Mouse (Mus musculus) right cerebral cortex, adult 2 months (tissue): ENCODE measurements around the gene Nipal3.

Experiments
- DNase-seq, 2 experiments: peaks; one replicate each; pipeline ENCODE4 v3.0.0; 2021 to 2022; ENCODE audit warnings: low spot score in 2 of 2

The Nipal3 gene

DNA sequence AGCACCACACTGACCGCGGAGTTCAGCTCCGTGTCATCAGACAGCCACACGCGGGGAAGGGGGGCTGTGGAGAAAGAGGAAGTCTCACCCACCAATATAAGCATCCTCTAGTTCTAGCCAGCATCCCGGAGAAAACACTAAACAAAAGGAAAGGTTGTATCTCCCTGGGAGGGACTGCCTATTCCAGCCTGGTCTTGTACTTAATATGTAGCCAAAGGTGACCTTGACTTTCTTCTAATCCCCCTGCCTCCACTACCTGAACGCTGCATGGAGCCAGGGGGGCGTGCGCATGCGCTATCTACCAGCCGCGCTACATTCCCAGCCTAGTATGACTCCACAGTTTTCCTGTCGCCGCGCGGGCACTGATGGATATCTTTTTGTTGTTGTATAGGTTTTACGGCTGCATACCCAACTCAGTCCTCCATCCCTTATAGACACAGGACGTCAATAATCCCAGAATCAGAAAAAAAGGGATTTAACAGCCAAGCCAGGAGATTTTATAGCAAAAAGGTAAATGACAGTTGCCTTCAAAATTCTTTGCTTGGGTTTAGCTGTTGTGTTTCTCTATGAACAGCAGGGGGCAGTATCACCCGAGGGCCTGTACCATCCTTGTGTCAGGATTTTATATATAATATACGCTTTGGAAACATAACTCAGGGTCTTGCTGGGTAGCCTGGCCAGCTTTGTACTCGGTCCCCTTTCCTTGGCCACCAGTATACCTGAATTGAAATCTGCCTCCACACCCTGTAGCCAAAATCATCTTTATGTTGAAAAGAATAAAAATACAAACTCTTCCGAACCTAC lies 12.9 kb upstream of the Nipal3 start:
- DNase-seq: peak; percentile 67 to 78

DNA sequence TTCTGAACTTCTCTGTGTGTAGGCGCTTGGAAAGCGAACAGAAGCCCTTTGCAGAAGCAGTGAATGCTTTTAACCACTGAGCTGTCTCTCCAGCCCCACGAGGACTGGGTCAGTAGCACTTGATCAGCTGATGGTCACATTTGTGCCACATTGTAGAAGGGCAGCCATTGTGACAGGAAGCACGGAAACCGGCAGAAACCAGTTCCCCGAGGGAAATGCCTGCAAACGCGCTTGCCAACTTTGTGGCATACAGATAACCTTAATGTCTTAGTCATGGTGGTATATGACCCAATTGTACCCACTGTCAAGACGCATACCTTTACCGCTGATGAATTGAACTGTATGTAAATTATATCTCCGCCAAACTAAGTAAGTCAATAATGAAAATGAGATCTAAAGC lies 11.0 kb upstream of the Nipal3 start:
- no peak for DNase-seq

DNA sequence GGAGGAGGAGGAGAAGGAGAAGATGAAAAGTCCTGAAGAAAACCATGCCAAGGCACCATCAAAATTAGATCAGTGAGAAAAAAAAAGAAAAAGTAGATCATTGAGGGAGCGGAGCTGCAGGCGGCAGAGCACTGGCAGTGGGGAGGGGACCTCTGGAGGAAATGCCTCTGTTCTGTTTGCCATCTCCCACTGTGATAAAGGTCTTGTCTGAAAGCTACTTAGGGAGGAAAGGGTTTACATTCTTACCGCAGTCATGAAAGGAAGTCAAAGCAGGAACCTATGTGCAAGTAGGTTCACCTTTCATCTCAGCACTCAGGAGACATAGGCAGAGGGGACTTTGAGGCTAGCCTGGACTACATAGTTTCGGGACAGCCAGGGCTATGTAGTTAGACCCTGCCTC lies 6.7 kb upstream of the Nipal3 start:
- DNase-seq: no peak

DNA sequence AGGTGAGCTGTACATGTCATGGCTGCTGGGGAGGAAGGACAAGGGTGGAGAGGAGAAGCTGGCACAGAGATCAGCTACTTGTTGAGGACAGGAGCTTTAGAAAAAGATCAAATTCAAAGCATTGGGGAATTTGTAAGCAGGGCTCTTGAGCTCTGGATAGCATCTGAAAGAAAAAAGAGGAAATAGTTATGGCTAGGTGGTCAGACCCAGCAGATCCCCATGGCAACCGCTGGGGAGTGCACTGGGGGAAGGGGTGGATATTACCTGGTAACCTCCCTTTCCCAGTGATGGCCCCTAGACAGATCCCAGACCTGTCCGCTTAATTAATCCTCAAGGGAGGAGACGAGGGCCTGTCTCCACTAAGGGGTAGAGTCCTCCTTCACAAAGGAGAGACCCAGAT lies 5.0 kb upstream of the Nipal3 start:
- DNase-seq: no peak

DNA sequence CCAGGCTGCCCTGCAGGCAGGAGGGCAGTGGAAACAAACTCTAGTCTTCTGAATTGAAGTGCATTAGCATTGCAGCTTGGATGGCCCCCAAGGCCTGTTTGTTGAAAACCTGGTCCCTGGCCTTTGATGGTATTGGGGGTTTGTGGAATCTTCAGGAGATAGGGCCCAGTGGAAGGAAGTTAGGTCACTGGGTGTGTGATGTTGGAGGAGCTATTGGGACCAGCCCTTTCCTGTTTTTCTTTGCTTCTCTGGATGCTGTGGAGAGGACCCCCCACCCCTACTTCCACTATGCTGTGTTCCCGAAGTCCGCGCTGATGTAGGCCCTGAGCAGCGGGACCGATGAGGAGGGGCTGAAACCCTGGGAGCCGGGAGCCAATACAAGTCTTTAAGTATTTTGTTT lies 3.3 kb upstream of the Nipal3 start:
- DNase-seq: no peak

DNA sequence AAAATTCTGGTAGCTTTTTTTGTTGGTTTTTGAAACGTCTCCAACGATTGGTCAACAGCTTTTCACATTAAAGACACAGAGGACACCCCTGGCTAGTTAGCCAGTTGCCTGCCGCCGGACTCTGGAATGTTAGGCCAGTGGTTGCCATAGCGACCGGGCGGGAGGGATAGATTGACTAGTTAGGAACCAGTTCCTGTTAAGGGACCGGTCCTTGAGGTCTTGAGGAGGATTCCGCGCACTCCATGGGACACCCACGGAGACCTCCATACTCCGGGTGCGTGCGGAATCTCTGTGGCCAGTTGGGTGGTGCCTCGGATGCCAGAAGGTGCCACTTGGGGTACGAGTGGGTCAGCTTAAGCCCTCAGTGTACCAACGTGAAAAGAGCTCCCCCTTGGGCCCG lies 972 bp upstream of the Nipal3 start:
- peak; percentile 13 to 21 for DNase-seq

DNA sequence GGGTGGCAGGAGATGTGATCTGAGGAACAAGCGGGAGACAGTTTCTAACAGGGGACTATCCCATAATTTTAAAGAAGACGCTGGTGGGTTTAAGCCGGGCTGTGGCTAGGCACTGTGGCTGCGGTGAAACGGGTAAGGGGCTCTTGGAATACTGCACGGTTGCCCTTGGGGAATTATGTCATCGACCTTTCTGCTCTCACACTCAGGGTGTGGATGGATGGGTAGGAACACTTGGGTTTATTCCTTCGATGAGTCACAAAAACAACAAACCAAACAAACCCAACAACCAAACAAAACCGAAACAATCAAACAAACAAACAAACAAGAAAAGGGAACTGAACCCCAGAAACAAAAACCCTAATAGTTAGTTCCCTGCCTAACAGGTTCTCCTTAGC lies 556 bp upstream of the Nipal3 start:
- no peak for DNase-seq

DNA sequence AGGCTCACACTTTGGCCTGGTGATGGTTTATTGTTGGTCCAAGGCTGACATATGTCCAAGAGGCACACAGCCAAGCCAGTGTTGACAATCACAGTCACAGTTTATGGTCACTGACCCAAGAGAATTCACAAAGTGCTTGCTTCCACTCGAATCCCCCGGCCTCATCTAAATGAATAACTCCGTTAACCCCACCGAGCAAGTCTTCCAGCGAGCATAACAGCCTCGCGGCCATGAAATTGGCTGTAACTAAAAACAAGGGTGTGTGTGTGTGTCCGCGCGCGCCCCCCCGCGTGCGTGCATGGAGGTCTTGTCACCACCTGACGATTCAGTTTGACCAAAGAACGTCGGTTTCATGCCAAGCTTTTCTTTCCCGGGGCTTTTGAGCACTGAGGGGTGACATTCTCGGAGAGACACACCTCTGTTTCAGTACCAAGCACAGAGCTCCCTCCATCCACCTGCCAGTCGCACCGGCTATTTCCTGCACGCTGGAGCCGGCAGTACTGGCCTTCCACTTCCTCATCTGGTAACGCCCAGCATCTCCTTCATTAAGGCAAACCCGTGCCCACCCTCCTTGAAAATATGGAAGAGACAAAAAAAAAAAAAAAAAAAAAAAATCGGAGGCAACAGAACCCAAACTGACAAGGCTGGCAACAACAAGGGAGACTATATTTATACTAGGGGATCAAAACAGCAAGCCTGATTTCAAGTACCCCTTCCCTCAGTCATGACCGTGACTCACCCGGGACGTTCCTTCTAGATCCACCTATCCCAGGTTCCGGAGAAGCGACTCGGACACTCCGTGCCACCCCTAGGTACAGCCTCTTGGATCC lies 932 bp downstream of the Nipal3 start:
- DNase-seq: peak; percentile 36 to 54

DNA sequence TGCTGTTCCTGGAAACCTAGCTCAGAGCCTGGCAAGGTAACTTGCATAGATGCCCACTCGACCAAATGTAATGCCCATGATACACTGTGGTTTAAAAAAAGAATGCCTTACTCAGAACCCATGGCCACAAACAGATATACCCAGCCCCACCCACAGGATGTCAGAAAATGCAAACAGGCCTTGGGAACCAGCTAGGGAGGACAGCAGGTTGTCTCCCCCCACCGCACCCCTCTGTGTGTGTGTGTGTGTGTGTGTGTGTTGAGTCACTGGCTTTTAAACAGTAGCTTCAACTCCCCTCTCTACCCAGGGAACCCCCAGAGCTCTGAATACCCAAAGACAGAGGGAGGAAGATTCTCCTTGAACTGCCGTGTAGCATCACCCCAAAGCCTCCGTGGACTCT lies 1.6 kb downstream of the Nipal3 start:
- DNase-seq: peak in 1 of 2 experiments; percentile 9

DNA sequence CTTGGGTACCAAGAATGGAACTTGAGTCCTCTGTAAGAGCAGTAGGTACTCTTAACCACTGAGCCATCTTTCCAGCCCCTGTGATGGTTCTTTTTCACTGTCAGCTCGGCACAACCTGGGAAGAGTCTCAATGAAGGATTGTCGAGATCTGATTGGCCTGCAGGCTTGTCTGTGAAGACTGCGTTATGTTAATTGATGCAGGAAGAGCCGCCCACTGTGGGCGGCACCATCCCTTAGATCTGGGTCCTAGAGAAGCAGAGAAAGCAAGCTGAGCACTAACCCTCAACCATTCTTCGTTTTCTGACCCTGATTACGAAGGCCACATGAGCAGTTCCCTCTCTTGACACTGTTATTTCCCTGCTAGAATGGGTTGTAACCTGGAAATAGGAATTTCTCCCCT lies 5.6 kb downstream of the Nipal3 start:
- no peak for DNase-seq

DNA sequence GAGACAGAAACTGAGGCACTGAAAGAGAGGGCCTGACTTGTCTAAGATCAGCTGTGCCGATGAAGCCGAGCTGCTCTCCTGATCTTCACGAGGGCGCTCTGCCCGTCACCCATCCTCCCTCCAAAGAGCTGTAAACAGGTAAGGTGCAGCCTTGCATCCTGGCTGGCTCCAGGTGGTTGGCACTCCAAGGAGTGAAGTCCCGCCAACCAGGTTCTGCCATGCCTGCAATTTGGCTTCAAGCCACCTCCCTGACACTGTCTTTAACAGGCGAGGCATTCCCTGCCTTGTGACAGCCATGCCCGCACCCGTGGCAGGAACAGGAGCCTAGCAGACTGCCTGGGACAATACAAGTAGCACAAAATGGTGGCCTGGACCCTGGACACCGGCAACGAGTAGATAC lies 8.5 kb downstream of the Nipal3 start:
- DNase-seq: no peak

DNA sequence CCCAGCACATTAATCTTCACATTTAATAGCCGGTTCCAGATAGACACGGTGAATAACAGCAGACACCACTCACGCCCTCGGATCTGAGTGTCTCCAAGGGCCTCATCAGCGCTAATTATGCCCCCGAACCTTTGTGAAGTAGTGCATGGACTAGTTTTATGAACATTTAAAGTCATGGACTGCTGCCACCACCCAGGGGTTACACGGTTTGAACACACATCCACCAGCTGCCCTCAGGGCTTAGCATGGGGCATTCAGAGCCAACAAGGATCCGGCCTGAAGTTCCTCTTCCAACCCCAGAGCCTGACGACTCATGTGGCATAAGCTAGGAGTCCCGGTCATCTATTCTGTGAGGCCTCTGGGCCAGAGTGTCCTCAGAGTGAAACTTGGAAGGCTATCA lies 9.8 kb downstream of the Nipal3 start:
- no peak for DNase-seq

DNA sequence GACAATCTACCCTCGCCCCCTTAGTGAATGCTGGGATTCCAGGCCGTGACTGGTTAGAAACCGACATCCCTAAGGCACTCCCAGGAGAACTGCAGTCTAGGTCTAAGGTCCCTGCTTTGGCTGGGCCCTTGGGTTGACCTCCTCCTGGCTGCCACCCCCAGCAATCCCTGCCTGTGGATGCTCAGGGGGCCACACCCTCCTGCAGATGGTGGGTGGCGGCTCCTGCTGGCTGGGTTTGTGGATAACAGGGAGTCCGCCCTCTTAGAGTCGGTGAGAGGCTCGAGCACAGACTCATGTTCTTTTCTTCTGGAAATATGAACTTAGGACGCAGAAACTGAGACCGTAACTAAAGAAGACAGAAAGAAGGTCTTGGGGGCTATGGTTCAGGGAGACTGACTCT lies 14.5 kb downstream of the Nipal3 start:
- DNase-seq: no peak

DNA sequence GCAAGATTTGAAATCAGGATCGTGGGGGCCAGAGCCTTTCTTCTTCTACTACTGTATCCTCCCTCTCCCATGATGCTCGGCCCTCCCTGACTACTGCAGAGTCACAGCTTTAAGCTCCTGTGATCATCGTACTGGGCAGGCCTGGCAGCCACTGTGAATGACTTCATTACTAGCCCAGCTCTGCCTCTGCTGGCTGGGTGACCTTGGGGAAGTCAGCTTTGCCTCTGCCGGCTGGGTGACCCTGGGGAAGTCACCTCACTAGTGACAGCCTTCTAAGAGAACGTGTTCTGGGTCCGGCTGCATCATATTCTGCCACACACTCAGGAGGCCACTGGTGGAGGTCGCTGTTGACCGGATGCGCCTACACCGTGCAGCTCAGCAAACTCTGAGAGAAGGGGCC lies 17.0 kb downstream of the Nipal3 start:
- DNase-seq: no peak

DNA sequence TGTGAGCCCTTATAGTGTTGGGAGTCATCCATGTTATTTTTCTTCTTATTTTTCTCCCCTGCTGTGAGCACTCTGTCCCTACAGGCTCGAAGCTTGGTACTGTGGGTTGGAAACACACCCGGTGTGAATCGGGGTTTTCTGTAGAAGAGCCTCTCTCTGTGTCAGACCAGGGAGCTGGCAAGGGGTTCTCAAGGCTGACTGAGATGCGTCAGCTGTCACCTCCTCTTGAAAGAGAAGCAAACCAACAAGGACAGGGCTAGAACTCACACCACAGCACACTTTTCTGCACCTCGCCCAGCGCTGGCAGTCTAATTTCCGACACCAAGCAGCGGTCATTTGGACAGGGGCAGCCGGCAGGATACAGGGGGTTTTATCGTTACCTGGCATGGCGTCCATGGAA lies 31.4 kb downstream of the Nipal3 start:
- no peak for DNase-seq

DNA sequence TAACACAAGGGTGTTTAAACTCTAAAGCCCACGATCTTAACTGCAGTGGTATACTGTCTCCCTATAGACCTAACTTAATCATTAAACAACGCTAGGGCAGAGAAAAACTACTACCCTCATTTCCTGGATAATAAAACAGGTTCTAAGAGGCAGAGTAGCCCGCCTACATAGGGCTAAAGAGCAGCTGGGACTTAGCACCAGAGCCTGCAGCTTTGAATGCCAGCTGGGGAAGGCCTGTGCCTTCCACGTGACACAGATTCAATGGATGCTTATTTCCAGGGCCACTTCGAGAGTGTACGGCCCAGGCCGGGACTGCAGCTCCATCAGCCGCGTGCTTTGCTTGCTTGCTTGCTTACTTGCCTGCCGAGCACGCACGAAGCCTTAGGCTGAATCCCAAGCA lies 41.3 kb downstream of the Nipal3 start:
- no peak for DNase-seq

DNA sequence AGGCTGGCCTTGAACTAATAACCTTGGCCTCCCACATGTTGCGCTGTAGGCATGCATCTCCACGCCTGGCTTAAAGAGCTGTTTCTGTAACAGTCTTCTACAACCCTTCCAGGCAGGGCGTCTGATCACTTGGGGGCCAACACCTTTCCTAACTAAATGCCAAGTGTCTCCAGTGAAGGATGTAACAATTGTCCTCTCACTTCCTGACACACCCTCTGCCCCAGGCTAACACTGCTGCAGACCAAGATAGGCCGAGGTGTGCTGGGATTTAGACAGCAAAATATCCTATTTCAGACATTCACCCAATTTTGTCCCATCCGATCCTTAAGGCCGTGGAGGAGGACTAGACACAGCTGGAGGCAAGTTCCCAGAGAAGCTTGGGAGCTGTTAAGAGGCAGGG lies 41.7 kb downstream of the Nipal3 start:
- DNase-seq: no peak

DNA sequence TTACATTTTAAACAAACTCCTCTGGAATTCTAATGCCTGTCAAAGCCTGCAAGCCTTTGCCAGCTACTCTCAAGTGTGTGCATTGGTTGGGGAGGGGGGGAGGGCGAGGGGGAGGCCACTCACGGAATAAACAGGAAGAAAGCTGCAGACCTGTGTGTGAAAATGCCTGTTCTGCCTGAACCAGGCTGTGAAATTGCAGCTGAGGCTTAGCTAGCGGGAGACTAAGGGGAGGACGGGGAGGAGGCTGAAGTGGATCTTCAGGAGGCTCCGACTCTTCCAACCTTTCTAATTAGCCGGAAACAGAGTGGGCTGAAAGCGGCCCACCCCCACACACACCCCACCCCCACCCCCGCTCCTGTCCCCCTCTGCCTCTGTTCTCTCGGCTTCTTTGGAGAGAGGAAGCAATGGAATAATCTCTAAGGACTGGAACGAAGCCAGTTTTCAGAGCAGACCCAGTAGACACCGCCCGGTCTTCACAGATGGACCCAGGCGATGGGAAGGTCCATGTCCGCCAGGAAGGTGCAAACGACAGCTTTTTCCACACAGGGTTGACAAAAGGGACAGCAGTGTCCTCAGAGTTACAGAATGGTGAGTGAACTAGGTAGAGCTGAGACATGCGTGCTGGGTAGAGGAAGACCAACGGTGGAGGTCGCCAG lies 43.4 kb downstream of the Nipal3 start:
- DNase-seq: no peak

DNA sequence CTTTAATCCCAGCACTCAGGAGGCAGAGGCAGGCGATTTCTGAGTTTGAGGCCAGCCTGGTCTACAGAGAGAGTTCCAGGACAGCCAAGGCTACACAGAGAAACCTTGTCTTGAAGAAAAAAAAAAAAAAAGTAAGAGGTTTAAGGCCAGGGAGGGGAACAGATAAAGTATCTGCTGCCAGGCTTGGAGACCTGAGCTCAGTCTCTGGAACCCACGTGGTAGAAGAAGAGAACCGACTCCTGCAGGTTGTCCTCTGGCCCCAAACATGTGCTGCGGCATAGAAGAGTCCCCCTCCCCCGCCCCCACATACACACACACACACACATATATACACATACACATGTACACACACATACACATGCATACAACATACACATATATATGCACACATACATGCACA lies 52.4 kb downstream of the Nipal3 start:
- DNase-seq: no peak

DNA sequence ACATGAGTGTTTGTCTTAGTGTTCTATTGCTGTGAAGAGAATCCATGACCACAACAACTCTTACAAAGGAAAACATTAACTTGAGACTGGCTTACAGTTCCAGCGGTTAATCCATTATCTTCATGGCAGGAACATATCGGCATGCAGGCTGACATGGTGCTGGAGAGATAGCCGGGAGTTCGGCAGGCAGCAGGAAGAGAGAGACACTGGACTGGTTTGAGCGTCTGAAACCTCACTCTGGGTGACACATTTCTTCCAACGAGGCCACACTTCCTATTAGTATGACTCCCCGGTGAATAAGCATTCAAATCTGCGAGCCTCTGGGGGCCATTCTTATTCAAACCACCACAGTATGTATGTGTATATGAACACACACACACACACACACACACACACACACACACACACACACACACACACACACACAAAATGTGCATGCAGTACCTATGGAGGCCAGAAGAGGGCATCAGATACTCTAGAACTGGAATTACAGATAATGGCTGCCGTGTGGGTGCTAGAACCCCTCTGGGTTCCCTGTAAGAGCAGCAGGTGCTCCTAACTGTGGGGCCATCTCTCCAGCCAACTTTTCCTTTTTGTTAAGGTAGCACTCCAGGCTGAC lies 54.8 kb downstream of the Nipal3 start:
- peak in 1 of 2 experiments; percentile 9 for DNase-seq

DNA sequence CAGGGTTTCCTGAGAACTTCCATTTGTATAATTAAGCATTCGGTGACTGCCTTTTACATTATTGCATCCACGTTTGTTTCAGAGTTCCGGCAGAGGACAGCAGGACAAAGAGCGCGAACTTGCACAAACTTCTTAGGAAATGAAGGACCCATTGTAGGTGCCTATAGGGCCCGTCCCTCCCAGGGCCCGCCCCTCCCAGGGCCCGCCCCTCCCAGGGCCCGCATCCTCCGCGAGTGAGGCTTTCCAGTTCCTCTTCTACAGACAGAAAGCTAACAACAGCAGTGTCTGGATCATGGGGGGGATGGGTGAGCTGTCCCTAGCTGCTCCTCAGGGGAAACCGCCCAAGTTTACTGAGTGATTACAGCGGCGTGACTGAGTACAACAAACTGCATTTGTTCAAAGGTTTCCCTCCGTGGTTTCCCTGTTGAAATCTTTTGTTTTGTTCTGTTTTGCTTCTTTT lies 55.6 kb downstream of the Nipal3 start:
- DNase-seq: no peak

DNA sequence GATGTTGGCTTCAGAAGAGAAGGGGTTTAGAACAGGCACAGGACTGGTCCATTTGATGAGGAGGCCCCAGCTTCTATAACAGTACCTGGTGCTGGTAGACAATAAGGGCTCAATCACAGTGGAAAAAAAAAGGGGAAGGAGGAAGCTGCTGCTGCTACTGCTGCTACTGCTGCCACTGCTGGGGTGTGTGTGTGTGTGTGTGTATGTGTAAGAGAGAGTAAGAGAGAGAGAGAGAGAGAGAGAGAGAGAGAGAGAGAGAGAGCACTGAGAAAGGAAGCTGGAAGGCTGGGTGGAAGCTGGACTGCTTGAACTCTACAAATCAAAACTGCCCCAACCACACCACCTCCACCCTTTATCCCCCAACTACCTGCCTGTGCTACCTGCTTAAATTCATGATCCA lies 56.9 kb downstream of the Nipal3 start:
- no peak for DNase-seq
